Mouse (Mus musculus): ENCODE data around the gene Src. TPM values are rescaled to one million over a fixed set of nuclear protein-coding genes. Genes with fewer than 3 reads are reported as not detected.
"Not testable (repeated sequence)": the region's sequence is repeated elsewhere in the genome, so short reads cannot be mapped to it uniquely, and the experiment has no call there.

Src gene
- polyA plus RNA-seq, 1 experiment from 2014 or later, result 30.1 TPM

DNA sequence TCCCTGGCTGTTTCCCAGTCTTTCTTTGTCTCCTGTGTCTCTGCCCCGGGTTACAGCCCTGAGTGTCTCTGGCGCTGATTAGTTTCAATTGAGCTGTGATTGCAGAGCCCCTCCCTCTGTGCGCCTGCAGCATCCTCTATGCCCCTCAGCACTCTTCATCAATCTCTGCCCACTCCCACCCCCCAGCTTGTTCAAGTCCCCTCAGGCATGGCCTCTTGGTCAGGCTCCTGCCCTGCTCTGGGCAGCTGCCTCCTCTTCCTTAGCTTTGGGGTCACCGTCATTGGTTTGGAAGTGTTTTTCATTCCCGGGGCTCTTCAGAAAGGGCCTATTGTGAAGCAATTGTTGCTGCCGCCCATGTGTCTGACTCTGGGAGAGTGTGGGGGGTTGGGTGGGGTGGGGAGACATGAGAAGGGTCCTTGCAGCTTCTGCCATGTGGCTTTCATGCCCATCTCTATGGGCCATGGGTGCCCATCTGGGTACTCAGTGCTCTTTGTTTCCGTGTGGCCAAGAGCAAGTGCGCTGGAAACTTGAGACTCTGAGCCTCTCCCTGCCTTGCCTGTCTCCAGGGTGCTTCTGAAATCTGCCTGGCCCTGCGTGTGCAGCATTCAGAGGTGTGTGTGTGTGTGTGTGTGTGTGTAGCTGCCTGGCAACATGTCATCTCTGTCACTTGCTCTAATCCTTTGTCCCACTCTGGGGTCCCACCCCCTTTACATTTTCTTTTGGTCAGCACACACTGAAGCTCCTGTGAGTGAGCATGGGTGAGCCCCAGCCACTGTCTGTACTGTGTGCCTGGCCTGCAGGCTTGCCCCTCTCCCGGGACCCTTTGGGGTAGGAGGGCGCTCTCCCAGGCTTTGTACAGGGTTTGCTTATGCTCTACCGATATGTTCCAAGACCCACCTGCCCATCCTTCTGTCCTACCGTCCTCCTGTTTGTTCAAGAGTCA, 57.5 kb downstream of the Src start:
- H3K9me3 ChIP-seq (ENCODE audit: control insufficient read depth, low read length), result no peaks in the 10 kb centered on the region
- peak; percentile 58 for ATAC-seq (ENCODE audit: low FRiP score)
- peak overlapping the region; percentile 95 for H3K27ac ChIP-seq
- no peak overlapping the region for H3K4me3 ChIP-seq (replicated peaks; ENCODE audit: low read length)
- H3K9ac ChIP-seq, result peak overlapping the region; percentile 59
- DNase-seq (ENCODE audit: low spot score), result peak; percentile 53
- peaks cover 58% of the 10 kb centered on the region for H3K4me1 ChIP-seq (replicated peaks; ENCODE audit: control insufficient read depth, insufficient read depth, low read length)
- WGBS, result 9% methylated on average over 13 of the region's 13 CpGs
- H3K4me2 ChIP-seq (replicated peaks), result peak overlapping the region; percentile 17; the same call in 1 of the 2 replicates
- no peaks in the 10 kb centered on the region for H3K27me3 ChIP-seq (ENCODE audit: control insufficient read depth, insufficient read depth, low read length)
- peaks cover 10% of the 10 kb centered on the region; the same call in 1 of the 2 replicates for H3K36me3 ChIP-seq (replicated peaks; ENCODE audit: control insufficient read depth, insufficient read depth)

DNA sequence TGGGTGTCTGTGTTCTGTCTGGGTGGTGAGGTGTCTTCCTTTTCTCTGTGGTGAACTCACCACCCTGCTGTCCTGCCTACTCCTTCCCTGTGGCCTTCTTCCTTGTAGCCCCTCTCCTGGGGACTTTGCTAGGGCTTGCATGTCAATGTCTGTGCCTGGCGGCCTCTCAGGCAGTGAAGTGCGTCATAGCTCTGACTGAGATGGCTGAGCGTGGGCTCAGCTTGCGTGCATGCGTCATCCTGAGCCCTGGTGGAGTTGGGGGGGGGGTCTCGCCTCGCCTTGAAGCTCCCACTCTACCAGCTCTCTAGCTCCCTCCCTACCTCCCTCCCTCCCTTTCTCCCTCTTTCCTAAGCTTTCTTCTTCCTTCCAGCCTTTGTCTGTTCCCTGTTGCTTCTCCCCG, 60.4 kb downstream of the Src start:
- H3K4me1 ChIP-seq (replicated peaks; ENCODE audit: control insufficient read depth, insufficient read depth, low read length), result peaks cover 68% of the 10 kb centered on the region

DNA sequence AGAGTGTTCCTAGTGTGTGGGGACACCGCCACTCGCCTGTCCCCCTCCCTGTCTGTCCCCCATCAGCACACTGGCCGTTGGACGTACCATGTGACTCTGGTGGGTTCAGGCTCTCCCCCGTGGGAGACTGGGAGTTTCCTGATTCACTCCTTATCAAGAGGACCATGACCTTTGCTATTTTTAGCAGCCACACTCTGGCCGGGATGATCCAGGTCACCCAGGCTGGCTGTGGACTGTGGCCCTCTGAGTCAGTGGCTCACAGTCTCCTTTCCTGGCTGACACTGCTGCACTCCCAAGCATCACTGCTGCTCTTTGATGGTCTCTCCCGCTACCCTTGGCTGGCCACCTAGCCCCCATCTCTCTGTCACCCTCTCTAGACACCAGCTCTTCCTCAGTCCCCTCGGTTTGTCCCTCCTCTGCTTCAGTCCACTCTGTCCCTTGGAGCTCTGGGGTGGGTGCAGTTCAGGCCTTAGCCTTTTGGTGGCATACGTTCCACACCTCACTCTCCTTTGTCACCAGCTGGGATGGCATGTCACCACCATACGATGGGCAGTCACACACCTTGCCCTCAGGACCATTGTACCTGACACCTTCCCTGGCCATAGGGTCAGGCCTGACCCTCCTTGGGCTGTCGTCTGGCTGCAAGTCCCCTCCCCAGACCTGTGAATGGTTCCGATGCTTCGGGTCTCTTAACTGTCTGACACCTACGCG, 61.8 kb downstream of the Src start:
- WGBS, result 56% methylated on average over 15 of the region's 15 CpGs
- Histone ChIP-seq H3K9ac (peak overlapping the region; percentile 19; the same call in 1 of the 2 replicates), H3K4me1 (replicated peaks; ENCODE audit: control insufficient read depth, insufficient read depth, low read length) (peaks cover 54% of the 10 kb centered on the region), H3K9me3 (ENCODE audit: control insufficient read depth, low read length) (no peaks in the 10 kb centered on the region), H3K36me3 (replicated peaks; ENCODE audit: control insufficient read depth, insufficient read depth) (no peaks in the 10 kb centered on the region), H3K27ac (0 out of 2 replicates have a peak overlapping the region, but pooled peaks have one; percentile 84), H3K27me3 (ENCODE audit: control insufficient read depth, insufficient read depth, low read length) (no peaks in the 10 kb centered on the region), H3K4me2 (replicated peaks) (no peak overlapping the region), H3K4me3 (replicated peaks; ENCODE audit: low read length) (no peak overlapping the region)
- ATAC-seq (ENCODE audit: low FRiP score) (peak; percentile 16; the same call in 1 of the 2 replicates), DNase-seq (ENCODE audit: low spot score) (no peak)

More for the DNA sequence above, 60.4 kb downstream of the Src start:
- 0 out of 2 replicates have a peak overlapping the region, but pooled peaks have one; percentile 24 for H3K27ac ChIP-seq
- no peaks in the 10 kb centered on the region for H3K9me3 ChIP-seq (ENCODE audit: control insufficient read depth, low read length)
- H3K36me3 ChIP-seq (replicated peaks; ENCODE audit: control insufficient read depth, insufficient read depth), result no peaks in the 10 kb centered on the region
- H3K4me2 ChIP-seq (replicated peaks), result no peak overlapping the region
- H3K9ac ChIP-seq, result 0 out of 2 replicates have a peak overlapping the region, but pooled peaks have one; percentile 26
- H3K27me3 ChIP-seq (ENCODE audit: control insufficient read depth, insufficient read depth, low read length), result no peaks in the 10 kb centered on the region
- 35% methylated on average over 8 of the region's 8 CpGs for WGBS
- ATAC-seq (ENCODE audit: low FRiP score) (no peak), DNase-seq (ENCODE audit: low spot score) (no peak)
- no peak overlapping the region for H3K4me3 ChIP-seq (replicated peaks; ENCODE audit: low read length)

DNA sequence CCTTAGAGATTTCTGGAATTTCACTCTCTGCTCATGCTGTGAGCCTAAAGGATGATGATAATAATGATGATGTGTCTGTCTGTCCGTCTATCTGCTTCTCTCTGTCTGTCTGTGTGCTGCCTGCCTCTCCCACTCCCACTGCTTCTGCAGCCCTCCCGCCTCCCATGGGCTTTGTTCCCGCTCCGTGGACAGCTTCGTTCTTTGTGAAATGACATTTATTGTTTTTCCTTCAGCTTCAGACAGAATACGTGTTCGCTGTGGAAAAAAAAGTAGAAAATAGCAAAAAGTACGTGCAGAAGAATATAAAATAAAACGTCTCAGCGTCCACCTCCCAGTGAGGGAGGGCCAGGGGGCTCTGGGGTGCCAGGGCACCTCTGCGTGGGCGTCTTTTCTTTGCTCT, 64.5 kb downstream of the Src start:
- Histone ChIP-seq H3K4me1 (replicated peaks; ENCODE audit: control insufficient read depth, insufficient read depth, low read length) (peaks cover 44% of the 10 kb centered on the region), H3K9ac (peak overlapping the region; percentile 54), H3K4me3 (replicated peaks; ENCODE audit: low read length) (no peak overlapping the region), H3K27me3 (ENCODE audit: control insufficient read depth, insufficient read depth, low read length) (no peaks in the 10 kb centered on the region), H3K36me3 (replicated peaks; ENCODE audit: control insufficient read depth, insufficient read depth) (no peaks in the 10 kb centered on the region), H3K4me2 (replicated peaks) (no peak overlapping the region; the same call in 1 of the 2 replicates), H3K9me3 (ENCODE audit: control insufficient read depth, low read length) (no peaks in the 10 kb centered on the region), H3K27ac (peak overlapping the region; percentile 84)
- no peak for ATAC-seq (ENCODE audit: low FRiP score)
- 11% methylated on average over 12 of the region's 12 CpGs for WGBS
- peak; percentile 42 for DNase-seq (ENCODE audit: low spot score)

DNA sequence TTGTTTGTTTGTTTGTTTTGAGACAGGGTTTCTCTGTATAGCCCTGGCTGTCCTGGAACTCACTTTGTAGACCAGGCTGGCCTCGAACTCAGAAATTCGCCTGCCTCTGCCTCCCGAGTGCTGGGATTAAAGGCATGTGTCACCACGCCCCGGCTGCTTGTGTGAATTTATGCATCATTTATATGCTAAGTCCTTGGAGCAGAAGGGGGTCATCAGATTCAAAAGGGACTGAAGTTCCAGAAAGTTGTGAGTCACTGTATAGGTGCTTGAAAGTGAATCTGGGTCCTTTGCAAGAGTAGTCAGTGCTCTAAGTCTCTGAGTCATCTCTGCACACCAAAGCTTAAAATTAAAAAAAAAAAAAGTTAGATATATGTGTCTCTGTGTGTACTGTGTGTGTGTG, 68.3 kb downstream of the Src start:
- peaks cover 29% of the 10 kb centered on the region for H3K4me1 ChIP-seq (replicated peaks; ENCODE audit: control insufficient read depth, insufficient read depth, low read length)
- not testable (repeated sequence) for H3K4me2 ChIP-seq (replicated peaks); DNase-seq (ENCODE audit: low spot score); H3K4me3 ChIP-seq (replicated peaks; ENCODE audit: low read length); H3K9me3 ChIP-seq (ENCODE audit: control insufficient read depth, low read length); ATAC-seq (ENCODE audit: low FRiP score); H3K27me3 ChIP-seq (ENCODE audit: control insufficient read depth, insufficient read depth, low read length); H3K36me3 ChIP-seq (replicated peaks; ENCODE audit: control insufficient read depth, insufficient read depth); H3K9ac ChIP-seq
- H3K27ac ChIP-seq, result peak overlapping the region; percentile 77; the same call in 1 of the 2 replicates
- 70% methylated on average over 5 of the region's 5 CpGs for WGBS

DNA sequence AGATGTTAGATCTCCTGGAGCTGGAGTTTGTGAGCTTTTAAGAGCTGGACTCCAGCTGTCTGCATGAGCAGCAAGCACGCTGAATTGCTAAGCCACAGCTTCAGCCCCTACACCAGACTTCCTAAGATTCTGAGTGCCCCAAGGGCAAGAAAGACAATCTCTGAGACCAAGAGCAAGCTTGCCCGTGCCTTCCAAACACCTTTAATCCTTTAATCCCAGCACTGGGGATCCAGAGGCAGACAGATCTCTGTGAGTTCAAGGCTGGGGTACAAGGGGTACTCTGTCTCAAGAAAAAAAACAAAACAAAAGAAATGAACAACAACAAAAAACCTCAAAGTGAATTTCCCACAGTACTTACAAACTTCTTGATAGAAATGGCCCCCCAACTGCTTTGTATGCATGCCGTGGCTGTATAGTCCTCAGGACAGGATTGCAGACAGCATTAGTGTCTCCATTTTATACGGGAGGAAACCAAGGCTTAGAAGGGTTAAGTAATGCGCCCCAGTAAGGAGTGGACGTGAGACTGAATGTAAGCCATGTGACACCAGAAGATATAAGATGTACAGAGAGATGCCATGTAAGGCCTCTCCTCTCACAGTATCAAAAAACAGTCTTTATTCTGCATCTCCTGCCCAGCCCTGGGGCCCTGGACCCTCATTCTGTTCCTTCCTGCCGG, 68.9 kb downstream of the Src start:
- Histone ChIP-seq H3K9ac (peak overlapping the region; percentile 33), H3K27ac (peak overlapping the region; percentile 77), H3K27me3 (ENCODE audit: control insufficient read depth, insufficient read depth, low read length) (no peaks in the 10 kb centered on the region), H3K4me2 (replicated peaks) (no peak overlapping the region), H3K36me3 (replicated peaks; ENCODE audit: control insufficient read depth, insufficient read depth) (no peaks in the 10 kb centered on the region), H3K4me1 (replicated peaks; ENCODE audit: control insufficient read depth, insufficient read depth, low read length) (peaks cover 23% of the 10 kb centered on the region), H3K9me3 (ENCODE audit: control insufficient read depth, low read length) (no peaks in the 10 kb centered on the region), H3K4me3 (replicated peaks; ENCODE audit: low read length) (no peak overlapping the region)
- no peak for DNase-seq (ENCODE audit: low spot score)
- WGBS, result 31% methylated on average over 7 of the region's 7 CpGs
- ATAC-seq (ENCODE audit: low FRiP score), result no peak

DNA sequence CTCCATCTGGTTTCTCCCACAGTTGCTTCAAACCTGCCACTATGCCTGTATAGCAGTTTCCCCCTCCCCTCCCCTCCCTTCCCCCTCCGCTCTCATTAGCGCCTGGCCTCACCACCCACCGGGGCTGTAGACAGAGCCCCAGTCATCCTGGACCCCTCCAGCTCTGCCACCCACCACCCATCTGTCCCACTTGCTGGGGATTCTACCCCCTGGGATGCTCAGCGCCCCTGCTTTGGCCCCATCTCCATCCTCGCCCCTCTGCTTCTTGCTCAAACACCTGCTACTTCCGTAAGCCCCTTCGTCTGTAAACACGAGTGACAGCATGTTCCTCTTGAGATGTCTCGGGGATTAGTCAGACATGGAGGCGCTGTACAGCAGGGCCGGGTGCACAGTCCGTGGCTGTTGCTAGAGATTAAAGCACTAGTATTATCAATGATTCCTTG, 69.5 kb downstream of the Src start:
- Histone ChIP-seq H3K27me3 (ENCODE audit: control insufficient read depth, insufficient read depth, low read length) (no peaks in the 10 kb centered on the region), H3K4me1 (replicated peaks; ENCODE audit: control insufficient read depth, insufficient read depth, low read length) (peaks cover 17% of the 10 kb centered on the region), H3K9me3 (ENCODE audit: control insufficient read depth, low read length) (no peaks in the 10 kb centered on the region), H3K9ac (peak overlapping the region; percentile 33), H3K27ac (peak overlapping the region; percentile 77), H3K4me2 (replicated peaks) (0 out of 2 replicates have a peak overlapping the region, but pooled peaks have one; percentile 2), H3K4me3 (replicated peaks; ENCODE audit: low read length) (no peak overlapping the region), H3K36me3 (replicated peaks; ENCODE audit: control insufficient read depth, insufficient read depth) (no peaks in the 10 kb centered on the region)
- DNase-seq (ENCODE audit: low spot score) (no peak), ATAC-seq (ENCODE audit: low FRiP score) (peak; percentile 59; the same call in 1 of the 2 replicates)
- WGBS, result 11% methylated on average over 12 of the region's 12 CpGs

DNA sequence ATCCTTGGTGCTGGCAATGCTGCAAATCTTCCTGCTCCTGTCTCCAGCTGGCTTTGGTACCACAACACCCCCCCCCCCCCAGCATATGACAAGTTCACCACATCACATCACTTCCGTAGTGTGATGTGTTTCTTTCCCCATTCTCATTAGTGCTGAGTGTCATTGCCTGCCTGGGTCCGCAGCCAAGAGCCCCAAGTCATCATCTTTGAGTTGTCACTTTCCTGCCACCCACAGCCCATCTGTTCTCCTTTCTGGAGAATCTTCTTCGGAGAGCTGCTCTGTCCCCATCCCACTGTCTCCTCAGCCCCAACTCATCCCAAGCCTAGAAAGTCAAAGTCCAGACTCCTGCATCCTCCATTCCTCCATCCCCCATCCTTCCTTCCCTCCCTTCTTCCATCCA, 75.0 kb downstream of the Src start:
- no peaks in the 10 kb centered on the region for H3K27me3 ChIP-seq (ENCODE audit: control insufficient read depth, insufficient read depth, low read length)
- ATAC-seq (ENCODE audit: low FRiP score) (no peak), DNase-seq (ENCODE audit: low spot score) (no peak)
- no peaks in the 10 kb centered on the region for H3K36me3 ChIP-seq (replicated peaks; ENCODE audit: control insufficient read depth, insufficient read depth)
- H3K27ac ChIP-seq, result no peak overlapping the region
- no peaks in the 10 kb centered on the region for H3K9me3 ChIP-seq (ENCODE audit: control insufficient read depth, low read length)
- H3K4me2 ChIP-seq (replicated peaks), result no peak overlapping the region
- WGBS, result 94% methylated on average over 3 of the region's 3 CpGs
- H3K4me1 ChIP-seq (replicated peaks; ENCODE audit: control insufficient read depth, insufficient read depth, low read length), result no peaks in the 10 kb centered on the region
- H3K4me3 ChIP-seq (replicated peaks; ENCODE audit: low read length), result no peak overlapping the region
- H3K9ac ChIP-seq, result no peak overlapping the region

All from hindbrain, embryonic 14.5 days (tissue).